Mouse (Mus musculus) spleen, adult 18-20 months (tissue): ENCODE results near the gene Ola1.

Experiments used
- DNase-seq, 2 experiments: peaks; one replicate each; pipeline ENCODE4 v3.0.0; 2022; ENCODE audit warnings: mixed read lengths in 2 of 2

The Ola1 gene

DNA sequence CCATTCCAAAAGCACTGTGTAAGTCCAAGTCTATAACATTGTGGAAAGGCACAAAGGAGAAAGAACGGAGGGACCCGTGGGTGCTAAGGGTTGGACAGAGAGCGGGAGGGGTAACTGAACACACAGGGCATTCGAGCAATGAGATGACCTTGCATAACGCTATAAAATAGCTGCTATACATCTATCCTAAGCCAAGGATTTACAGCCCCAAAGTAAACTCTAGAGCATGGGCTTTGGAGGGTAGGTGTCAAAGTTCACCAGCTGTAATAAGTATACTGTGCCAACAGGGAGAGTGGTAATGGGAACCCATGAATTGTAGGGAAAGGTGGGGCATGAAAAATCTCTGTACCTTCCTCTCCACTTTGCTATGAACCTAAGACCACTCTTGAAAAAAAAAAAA lies at the start of gene Ola1:
Ola1 (minus strand) TSS at position 12 of the 400 bp plus-strand sequence.
- DNase-seq = no peak

DNA sequence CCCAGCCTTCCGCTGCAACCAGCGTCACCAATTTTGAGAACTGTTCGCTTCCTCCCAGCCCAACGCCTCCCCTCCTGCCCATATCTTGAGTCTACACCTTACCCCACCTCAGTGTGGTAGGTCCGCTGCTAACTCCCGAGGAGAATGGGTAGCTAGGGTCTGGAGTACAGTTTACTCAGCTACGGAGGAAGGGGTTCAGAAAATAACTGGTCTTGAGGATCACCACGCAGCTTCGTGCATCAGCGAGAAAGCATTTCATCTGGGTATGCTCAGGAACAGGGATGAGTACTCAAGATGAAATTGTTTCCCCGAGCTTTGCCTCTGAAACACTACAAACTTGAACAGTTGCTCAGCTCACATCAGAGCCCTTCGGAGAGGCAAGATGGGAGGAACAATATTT lies 49.6 kb upstream of the Ola1 start:
- DNase-seq = no peak

DNA sequence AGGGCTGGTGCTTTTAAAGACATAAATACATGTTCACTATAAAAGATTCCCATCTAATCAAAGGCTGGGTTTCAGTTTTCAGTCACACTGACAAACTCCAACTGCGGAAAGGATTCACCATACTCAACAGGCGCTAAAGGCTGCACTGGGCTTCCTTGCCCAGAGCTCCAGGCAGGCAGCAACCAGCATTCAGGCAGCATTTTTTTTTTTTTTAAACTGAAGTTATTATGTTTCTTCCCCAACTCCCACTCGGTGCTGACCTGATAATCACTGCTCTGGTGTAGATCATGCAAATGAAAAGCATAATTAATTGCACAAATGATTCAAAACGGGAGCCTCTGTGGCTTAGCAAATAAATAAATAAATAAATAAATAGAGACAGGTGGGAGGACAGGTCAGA lies 49.1 kb upstream of the Ola1 start:
- no peak for DNase-seq

DNA sequence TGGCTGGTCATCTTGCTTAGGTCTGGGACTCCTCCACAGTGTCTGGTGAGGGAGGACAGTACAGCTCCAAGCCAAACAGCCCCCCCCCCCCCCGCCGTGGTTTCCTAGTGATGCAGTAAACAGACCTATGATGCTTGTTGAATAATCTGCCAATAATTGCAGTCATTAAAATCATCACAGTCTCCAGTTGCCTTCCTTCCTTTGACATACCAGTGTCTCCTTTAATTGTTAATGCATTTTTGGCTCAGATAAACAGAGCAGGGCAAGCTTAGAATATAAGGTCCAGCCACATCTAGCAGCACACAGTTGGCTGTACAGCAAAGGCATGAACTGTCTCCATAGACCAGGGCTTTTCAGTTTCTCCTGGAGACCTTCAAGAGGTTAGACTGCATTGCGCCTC lies 48.5 kb upstream of the Ola1 start:
- no peak for DNase-seq

DNA sequence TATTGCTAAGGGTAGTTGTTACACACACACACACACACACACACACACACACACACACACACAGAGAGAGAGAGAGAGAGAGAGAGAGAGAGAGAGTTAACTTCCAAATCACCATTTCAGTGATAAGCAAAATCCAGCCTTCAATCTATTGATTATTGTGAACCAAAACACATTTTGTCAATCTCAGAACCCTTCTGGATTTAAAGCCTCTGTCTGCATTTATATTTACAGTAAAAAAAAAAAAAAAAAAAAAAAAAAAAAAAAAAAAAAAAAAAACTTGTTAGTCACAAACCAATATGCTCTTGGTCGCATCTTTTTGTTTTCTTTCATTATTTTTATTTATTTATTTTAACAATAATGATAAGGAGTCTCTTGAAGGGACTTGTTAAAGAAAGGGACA lies 47.9 kb upstream of the Ola1 start:
- no peak for DNase-seq

DNA sequence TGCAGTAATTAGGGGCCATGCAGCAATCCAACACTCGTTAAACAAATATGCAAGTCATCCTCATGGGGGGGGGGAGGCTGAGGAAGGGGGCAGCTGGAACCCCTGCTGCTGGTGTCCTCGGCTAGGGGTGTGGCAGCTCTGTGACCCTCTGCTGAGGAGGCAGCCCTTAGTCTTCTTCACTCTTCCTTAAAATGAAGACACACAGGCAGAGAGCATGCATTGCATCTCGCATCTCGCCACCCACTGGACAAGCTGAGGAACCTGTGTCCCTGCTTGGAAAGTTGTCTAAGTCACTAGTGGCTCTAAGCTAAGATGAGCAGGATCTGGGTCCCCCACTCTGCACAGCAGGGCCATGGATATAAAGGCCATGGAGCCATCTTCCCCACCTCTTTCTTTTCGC lies 47.3 kb upstream of the Ola1 start:
- no peak for DNase-seq

DNA sequence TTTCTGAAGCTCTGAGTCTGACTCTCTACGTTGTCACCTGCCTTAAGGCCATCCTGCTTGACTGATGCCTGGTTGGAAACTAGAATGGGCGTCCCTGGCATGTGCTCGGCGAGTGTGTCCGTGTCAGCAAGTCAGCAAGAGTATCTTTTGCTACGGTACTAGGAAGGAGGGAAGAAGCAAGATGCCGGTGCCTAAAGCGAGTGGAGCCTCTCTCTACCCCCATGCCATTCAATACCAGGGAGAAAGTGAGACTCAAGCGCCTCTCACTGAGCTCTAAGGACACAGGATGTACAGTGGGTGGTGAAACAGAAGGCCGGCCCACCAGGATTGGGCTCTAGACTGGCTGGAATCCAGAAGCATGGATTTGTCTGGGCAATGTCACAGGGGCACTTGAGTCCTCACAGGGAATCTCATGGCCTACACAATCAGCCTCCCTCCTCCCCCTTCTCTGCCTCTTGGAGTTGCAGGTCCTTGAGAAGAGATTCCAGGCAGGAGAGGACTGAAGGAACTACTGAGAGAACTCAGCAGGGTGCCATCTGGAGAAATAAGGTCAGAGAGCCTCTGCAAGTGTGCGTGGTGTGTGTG lies 46.0 kb upstream of the Ola1 start:
- no peak for DNase-seq

DNA sequence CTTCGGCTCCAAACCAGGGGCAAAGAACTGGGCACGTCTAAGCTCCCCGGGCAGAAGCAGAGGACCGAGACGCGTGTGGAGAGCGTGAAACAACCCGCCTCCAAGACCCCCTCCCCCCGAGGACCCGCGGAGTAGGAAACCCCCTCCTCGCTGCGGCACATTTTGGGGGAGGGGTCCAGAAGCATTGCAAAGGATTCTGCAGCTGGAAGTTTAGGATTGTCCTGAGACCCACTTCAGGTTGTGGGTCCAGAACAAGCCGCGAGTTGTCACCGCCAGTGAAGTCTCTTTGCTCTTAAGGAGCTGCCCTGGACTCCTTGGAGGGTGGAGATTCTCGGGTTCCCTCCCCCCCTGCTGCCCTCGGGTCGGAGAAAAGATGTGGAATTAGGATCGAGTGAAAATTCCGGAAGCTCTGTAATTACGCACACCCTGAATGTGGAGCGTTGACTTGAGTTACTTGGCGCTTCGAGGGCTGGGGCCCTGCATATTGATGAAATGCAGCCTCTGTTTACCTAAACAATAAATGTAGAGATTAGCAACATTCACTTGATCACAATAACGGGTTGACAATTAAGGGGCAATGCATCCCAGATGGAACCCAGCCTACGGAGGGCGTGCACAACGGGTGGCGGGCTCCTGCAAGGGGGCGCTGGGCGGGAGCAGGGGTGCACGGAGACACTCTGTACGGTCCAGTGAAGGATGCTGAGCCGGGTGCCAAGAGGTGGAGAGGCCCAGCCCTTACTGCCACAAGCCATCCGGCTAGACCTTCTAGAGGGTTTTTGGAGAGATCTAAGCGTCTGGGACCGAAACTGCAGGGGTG lies 45.3 kb upstream of the Ola1 start:
- DNase-seq = no peak

DNA sequence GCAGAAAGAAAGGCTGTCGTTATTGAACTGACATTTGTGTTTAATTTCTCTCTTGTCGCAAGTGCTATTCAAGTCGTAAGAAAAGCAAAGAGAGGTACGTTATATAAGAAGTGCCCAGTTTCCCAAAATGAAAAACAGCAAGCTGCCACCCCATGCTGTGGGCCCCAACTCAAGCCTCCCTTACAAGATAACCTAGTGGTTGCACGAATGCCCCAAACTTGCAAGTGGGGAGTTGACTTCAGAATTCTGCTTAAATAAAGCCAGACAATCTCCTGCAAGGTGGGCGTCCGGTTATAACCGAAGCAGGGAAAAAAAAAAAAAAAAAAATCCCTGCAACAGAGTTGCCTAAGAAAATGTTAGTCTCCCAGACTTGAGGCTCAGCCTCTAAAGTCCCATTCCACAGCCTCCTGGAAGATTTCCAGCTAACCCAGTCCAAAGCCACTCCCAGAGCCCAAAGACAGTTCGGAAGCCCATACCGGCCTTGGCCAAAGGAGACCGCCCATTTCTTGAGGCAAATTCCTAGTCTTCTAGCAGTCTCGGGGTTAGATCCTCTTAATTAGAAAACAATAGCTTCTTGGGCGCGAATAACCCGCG lies 44.5 kb upstream of the Ola1 start:
- DNase-seq = no peak

DNA sequence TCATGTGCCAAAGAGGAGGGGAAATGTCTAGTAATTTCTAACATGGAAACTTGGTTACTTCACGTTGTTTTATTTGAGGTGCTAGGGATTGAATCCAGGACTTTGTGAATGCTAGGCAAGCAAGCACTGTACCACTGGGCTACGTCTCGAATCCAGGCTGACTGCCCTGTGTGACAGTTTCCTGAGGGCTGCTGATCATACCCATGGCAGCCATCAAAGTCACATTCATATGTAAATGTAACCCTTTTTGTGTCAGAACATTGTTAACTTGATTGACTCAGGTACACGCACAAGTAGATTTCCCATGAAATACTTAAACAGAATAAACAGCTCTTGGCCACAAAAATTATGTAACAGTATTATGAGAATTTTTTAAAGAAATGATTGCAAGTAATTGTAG lies 30.0 kb upstream of the Ola1 start:
- no peak for DNase-seq

DNA sequence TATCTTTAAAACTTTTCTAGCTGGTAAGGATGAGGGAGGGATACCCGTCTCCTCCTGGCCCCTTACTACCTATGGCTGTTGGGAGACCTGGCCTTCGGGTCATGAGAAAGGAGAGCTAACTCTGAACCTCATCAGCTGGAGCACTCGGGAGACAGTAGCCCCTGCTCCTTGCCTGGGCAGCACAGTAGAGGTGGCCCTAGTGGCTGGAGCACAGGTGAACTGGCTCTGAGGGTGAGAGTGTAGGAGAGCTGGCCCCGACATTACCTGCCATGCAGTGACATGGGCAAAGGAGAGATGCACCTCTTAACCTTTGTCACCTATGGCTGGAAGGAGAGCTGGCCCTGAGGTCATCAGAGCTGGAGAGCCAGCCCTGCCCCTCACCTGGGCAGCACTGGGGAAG lies 22.6 kb upstream of the Ola1 start:
- DNase-seq = no peak

DNA sequence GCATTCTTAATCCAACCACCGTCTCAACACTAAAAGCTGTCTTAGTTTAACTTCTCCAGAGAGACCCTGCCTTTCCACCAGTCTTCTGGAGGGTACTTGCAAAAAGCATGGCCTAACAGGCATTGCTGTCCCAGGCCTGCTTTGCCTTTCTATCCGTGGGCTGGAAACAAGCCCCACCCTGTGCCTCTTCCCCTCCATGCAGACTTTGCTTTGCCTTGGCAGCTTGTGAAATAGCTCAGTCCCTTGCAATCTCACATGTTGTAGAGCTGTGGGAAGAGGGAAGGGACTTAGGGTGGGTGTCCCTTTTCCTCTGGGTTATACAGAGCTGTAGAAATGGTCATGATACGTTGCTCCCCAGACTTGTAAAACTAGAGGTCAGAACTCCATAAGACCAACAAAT lies 12.4 kb upstream of the Ola1 start:
- DNase-seq = no peak

DNA sequence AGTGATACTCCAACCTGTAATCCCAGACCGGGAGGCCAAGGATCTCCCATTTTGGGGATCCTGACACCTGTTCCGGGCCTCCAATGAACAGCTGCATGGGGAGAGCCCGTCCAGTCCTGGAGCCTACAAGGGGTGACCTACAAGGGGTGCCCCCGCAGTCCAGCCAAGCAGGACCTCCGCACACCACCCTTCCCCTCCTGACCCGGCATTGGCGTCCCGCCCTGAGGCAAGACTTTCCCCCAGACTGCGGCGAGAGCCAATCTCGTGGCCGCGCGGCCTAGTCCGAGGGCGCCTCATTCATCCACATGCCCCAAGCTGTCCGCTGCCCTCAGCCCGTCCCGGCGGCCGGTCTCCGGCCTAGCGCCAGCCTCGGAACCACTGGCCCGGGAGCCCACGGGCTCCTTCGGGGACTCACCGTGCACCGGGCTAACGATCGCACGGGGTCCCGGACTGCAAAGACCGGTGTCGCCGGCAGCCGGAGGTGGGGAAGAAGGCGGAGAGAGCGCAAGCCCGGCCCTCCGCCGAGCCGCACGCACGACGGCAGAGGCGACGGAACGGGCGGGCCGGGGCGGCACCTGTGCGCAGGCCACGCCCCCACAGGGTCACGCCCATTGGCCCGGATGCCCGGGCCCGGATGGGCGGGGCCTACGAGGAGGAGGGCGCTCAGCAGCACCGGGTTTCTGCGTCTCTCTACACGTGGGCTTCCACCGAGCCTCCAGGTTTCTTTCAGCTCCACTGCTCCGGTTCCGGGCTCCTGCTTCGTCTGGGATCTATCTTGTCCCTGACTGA lies 4.7 kb downstream of the Ola1 start:
- peak; percentile 93 to 98 for DNase-seq

DNA sequence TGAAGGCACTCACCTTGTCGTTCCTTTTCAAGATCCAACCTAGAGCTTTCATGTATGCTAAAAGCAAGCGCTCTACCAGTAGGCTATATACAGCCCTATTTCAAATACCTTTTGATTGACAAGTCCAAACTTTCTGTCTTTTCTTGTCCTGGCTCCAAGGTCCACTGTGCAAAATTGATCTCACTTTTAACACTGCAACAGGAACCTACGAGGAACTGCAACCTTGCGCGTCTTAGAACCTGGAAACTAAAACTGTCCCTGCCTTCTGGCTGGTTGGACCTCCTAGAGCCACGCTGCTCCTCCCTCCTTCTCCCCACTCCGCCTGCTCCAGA lies 5.2 kb downstream of the Ola1 start:
- no peak for DNase-seq

DNA sequence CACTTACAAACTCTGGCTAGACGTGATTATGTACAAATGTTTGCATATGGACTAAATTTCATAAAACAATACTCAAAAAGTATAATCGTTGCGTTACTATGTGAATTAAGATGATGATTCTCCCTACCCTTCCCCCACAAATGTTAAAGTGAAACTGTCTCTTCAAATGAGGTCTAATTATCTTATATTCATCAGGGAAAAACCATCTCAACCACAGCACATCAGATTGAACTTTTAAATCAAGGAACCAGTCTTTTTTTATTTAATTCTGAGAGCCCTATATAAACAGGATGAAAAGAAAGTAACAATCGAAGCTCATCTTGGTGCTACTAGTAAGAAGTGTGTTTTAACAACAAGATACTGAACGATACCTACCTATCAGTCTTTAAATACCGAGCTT lies 14.4 kb downstream of the Ola1 start:
- no peak for DNase-seq

DNA sequence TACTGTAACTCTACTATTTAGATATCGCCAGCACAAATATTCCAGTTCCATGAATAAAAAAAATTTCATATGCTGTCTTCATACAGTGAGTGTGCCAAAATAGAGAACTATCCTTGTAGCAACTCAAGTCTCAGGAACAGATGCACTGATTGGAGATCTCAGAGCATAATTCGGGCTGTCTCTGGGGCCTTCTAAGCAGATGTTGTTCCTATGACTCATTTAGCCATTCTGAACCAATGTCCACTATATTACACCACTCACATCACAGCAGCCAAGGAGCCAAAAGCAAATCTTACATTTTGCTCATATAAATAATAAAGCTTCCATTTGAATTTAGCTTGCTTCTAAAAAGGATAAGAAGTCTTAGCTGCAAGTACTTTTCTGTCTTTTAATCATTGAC lies 30.2 kb downstream of the Ola1 start:
- no peak for DNase-seq

DNA sequence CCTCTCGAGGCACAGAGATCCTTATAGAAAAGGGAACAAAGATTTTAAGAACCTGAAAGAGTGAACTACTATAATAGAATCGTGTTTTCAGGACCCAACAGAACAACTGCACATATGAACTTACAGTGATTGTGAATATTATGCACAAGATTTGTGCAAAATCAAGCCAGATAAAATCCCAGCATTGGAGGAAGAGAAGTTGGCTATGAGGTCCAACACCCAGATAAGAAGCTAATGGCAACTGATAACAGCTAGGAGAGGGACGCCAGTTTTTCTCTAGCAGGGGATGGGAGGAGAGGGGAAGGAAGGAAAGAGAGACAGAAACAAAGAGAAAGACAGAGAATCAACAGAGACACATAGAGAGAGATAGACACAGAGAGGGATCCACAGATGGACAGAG lies 33.5 kb downstream of the Ola1 start:
- DNase-seq = no peak

DNA sequence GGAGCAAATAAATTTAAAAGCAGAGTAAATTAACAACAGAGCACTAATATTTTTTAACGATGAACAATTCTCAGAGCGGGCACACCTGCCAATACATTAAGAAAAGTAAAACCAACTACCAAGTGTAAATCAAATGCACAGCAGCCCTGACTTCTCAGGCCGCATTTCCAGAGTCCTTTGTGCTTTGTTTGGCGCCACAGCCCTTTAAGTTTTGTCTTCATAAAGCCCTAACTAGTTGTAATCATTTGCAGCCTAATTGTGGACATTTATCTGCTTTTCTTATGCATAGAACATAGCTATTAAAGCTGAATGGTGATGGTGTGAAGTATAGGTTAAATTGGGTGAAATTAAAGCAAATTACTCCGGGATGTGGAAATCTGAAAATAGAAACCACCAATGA lies 49.2 kb downstream of the Ola1 start:
- no peak for DNase-seq

DNA sequence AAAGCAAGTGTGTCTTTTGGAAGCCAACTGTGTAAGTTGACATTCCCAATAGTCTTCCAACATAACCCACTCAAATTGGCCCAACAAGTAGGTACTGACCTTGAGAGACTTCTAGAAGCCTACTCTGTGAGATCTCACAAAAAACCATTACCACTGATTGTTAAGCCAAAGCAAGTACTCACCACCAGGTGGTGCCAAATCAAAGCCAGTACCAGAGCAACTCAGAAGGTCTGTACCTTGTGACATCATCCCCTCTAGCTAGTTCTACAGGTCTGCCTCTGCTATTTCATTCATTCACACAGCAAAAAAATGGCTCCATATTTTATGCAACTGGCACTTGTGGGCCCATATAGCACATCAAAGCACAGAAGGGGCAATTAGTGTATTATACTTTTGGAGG lies 51.6 kb downstream of the Ola1 start:
- peak; percentile 15 to 63 for DNase-seq

DNA sequence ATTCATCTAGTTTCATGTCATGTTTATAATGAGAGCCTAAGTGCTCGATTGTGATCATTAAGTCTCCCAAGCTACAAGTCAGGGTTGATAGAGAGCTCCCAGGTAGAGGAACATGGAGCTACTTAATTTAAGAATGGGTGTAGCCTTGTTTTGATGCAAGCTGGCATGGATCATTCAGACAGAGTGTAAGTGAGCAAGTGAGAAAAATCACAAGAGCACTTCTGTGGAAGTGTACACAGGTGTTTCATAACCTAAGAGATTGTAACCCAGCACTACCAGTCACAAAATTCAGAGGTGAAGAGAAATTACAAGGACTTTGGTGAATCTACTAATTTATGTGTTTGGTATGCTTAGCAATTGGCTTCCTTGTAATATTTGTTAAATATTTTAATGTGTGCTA lies 54.1 kb downstream of the Ola1 start:
- no peak for DNase-seq

DNA sequence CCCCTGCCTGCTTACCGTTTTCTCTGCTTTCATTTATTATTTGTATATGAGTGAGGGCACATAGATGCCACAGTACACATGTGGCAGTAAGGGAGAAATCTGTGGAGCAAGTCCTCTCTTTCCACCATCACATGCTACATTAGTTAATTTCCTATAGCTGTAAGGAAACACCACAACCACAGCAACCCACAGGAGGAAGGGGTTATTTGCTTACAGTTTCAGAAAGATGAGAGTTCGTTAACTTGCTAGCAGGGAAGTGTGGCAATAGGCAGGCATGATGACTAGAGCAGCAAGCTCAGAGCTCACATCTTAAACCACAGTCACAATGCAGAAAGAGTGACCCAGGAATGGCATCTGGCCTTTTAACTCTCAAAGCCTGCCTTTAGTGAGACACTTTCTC lies 58.0 kb downstream of the Ola1 start:
- no peak for DNase-seq

DNA sequence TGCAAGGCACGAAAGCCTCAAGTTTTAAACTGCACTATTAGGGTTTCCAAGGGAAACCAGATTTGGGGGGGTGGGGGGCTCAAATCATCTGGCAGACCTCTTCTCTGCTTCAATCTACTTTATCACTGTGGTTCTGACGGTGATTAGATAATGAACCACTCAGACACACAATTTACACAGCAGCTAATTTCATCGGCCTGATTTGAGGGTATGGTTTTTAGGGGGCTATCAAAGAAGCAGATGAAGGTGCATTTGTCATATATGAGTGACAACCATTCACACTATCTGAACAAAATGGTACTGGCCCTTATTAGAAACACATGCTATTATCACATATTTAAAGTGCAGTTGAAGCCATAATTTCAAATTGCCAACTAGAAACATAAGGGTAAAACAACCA lies 61.5 kb downstream of the Ola1 start:
- DNase-seq = no peak

DNA sequence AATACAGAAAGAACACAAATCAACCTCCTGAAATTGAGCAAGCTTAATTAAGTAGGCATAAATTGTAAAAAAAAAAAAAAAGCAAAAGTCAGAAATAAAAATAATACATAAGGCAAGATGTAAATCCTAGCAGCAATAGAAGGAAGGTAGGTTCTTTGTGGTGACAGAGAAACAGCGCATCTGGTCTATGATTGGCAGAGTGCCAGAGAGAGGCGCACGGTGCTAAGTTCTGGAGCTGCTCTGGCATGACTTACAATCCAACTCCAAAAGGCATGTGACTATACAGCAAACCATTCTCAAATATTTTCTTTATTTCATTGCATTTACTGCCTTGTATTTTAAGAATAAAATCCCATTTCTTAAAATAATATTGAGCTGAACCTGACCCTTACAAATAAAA lies 68.2 kb downstream of the Ola1 start:
- no peak for DNase-seq

DNA sequence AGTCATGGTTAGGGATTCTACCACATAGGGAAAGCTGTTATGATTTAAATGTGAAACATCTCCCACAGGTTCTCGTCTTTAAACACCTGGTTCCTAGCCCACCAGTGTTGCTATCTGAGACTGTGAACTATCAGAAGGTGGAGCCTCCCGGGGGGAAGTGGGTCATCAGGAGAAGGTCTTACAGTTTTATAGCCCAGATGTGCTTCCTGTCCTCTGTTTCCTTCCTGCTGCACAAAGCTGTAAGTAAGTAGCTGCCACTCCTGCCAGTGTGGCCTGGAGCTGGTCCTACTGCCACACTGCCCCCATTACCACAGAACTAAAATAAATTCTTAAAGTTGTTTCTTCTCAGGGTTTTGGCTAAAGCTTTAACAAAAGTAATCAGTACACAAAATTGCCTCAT lies 72.6 kb downstream of the Ola1 start:
- DNase-seq = no peak
